Mouse (Mus musculus) natural killer cell, adult 2 months (primary cell): ENCODE measurements at regions not wholly inside any gene's neighbourhood (a gene's known extent, or its start where the extent isn't known, plus 50 kb on each side); places are given as distances from the start of the nearest gene placed in this dataset.

Source experiments
- DNase-seq, 2 experiments: peaks; one replicate each; pipeline ENCODE4 v3.0.0; 2022; ENCODE audit warnings: low spot score in 2 of 2

DNA sequence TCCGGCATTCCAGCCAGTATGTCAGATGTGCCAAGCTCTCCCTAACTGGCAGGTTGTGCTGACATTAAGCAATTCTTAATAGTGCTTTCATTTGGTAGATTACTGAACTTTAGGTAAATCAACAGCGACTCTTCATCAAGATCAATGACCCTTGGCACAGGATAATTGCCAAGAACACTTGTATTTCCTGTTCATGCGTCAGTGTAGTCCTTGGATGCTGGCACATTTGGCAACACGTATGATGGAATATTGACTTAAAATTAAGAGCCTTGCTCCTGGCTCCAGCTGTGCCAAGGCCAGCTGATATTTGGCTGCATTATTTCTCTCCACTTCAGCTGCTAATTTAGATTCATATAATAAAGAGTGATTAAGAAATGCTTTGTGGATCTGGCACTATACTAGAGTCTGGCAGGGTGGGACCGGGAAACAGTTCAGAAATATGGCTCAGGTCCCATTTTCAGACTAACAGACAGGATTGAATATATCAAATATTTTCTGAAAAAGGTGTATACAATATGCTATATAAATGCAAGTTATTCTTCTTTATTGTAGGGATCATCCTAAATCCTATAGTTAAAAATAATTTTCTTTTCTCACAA lies 365.5 kb downstream of the Mllt3 start:
- DNase-seq = no peak

DNA sequence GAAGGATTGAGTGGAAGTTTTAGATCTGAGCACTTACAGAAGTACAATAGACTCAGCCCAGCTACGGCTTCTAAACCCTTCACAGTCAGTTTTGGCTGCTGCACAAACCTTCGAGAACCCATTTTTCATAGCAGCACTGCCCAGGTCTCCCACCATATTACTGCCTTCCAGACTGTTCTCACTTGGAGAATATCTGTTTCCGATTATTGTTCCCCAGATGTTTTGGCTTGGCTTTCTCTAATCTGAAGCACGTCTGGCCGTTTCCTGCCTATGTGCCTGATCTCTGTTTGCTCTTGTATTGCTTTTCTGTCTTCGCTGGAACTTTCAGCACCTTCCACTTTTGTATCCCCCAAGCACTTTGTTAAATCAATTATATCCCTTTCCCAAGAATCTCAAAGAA lies 368.0 kb downstream of the Mllt3 start:
- DNase-seq = no peak

DNA sequence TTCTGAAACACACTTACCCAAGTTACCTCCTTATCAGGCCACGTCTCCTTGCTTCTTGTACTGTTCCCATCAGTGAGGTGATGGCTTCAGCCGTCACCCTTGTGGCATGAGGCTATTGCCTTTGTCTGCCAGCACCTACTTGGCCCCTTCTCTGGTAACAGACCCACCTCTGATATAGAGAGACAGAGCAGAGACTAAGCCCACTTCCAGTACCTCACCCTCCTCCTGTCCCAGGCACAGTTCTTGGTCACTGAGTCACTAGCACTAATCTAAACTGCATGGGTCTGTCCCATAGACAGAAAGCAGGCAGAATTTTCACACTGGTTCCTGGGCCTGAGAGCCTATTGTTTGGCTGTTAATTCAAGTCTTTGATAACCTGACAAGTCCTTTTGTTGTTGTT lies 370.3 kb downstream of the Mllt3 start:
- no peak for DNase-seq

DNA sequence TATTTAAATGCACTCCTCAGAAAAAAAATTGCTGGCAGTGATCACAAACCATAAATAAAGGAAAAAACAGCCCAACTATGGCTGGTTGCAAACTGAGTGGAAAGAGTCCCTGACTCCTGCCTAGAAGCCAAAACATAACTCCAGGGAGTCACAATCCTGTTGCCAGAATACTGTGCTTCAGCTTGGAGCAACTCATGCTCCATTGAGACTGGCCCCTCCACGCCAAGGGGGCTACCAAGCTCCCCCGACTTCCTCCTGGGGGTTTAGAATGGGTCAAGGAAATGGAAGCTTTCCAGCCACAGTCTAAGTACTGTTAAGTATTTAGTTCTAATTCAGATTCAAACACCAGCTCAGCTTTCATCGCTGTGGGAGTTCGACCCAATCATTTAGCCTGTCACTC lies 374.8 kb downstream of the Mllt3 start:
- no peak for DNase-seq

DNA sequence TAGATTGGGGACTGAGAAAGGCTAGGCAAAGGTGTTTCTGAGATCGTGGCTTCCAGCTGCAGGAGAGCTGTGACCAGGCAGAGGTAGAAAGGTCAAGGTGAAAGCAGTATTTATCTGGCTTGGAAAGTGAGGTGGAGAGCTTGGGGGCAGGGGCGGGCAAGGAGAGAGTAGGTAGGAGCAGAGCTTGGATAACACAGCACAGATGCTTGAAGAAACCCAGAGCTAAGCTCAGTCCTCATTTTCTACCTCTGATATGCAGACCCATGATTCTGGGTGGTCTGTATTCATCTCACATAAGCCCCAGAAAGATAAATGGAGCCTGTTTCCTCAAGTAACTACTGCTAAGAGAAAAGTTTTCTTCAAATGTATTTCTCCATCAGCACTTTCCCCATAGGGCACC lies 375.3 kb downstream of the Mllt3 start:
- DNase-seq = no peak

DNA sequence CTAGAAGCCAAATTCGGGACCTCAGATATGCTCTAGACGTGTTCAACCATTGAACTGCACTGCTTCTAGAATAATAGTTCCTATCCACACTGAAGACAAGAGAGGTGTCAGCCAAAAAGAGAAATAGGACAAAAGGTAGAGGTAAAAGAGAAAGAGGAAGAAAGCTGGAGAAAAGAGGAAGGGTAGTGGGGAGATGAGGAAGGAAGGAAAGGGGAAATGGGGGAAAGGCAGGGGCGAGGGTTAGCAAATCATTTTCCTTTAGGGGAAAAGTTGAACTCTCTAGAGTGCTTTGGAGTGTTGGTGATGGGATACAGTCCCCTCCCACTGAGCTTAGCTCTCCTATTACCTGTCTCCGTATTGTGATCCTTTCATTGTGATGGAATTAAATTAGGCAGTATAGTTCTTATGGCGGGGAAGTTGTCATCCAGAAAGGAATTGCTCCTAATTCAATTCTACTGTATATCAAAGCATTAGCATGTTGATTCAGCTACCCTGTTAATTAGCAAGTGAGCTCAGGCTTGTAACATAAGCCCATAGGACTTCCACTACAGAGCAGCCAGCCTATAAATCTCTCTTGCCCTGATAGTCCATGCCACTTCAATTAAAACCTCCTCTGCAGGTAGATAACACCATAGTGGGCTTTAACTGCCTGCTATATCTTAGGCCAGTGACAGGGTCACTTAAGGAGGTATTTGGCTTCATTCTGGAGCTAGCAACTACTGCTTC lies 379.6 kb downstream of the Mllt3 start:
- DNase-seq = no peak

DNA sequence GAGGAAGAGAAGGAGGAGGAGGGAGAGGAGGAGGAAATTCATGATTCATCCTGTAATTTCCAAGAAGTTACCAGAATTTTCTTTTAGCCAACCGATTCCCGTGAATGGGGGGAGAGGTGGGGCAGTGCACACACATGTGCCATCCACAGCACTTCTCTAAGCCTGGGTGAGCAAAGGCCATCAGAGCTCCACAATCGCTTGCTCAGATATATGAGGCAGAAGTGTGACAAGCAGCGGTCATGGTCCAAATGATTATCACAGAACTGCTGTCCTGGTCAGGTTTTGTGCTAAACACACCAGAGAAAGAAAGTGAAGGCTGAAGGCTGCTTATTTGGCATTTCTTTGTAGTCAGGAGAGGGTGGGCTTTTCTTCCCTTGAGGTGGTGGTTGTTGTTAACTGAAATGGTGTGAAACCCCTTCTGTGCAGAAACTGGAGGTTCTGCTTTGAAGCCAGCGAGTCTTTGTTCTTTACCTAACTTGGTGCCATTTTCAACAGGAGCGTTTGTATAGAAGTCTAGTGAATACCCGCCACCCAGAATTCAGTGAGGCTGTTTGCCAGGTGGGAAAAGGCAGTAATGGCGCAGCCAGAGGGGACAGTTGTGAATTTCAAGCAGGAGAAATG lies 380.7 kb downstream of the Mllt3 start:
- DNase-seq = no peak

DNA sequence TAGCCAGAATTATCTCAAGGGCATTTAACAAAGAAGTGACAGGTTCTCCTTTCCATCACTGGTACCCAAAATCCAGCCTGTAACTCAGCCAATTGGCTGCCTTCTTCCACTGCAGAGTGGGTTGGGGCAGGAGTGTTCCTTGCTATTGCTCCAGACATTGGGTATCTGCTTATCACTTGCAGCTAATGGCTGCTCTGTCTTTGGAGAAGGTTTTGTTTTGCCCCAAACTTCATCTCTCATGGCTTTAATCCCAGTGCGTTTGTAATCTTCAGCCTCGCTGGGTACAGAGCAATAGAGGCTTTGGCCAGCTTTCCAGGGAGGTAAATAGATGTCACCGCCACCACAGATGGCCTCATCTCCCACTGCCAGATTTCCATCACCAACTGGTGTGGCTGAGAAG lies 381.9 kb downstream of the Mllt3 start:
- DNase-seq = no peak

DNA sequence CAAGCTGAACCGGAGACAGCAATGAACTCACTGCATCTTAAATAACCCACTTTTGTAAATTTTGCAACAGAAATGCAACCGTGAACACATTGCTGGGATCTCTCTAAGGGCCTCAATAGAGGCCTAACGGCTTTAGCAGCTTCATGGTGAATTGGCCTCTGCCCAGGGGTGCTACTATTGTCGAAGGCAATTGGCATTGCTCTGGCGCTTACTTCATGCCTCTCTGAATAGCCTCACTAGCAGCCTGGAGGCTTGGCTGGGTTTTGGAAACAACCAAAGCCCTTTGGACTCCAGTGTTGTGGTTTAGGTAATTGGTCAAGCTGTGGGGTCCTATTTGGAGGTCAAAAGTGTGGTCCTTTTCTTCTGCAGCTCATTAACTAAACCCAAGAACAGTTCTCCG lies 382.3 kb downstream of the Mllt3 start:
- DNase-seq = no peak

DNA sequence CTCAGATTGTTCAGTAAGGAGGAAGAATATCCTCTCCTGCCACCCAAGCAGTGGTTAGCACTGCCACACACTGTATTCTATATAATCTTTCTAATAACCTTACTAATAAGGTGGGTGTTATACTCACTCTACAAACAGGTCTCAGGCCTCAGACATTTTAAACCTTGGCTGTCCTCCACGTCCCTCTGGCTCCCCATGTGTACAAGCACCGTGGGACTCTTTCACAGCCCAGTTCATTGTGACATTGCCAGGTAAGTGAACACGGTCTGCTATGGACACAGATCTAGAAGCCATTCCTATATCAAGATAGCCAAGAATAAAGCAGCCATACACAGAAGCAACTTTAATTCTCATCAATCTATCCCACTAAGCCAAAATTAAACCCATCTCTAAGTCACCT lies 382.8 kb downstream of the Mllt3 start:
- DNase-seq = no peak

DNA sequence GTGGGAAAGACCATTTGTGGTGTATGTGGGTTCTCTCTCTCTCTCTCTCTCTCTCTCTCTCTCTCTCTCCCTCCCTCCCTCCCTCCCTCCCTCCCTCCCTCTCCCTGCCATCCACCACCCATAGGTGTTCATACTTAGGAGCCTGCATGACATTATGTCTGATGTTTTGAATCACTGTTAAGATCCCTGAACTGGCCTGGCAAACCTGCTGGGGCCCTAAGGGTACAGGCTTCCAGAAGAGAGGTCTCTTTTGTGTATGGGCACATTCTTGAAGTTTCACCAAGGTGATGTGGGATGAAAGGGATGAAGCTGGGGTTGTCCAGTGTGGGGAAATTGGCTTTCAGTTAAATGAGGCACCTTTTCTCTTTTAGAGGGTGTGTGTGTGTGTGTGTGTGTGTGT lies 384.2 kb downstream of the Mllt3 start:
- DNase-seq = no peak

DNA sequence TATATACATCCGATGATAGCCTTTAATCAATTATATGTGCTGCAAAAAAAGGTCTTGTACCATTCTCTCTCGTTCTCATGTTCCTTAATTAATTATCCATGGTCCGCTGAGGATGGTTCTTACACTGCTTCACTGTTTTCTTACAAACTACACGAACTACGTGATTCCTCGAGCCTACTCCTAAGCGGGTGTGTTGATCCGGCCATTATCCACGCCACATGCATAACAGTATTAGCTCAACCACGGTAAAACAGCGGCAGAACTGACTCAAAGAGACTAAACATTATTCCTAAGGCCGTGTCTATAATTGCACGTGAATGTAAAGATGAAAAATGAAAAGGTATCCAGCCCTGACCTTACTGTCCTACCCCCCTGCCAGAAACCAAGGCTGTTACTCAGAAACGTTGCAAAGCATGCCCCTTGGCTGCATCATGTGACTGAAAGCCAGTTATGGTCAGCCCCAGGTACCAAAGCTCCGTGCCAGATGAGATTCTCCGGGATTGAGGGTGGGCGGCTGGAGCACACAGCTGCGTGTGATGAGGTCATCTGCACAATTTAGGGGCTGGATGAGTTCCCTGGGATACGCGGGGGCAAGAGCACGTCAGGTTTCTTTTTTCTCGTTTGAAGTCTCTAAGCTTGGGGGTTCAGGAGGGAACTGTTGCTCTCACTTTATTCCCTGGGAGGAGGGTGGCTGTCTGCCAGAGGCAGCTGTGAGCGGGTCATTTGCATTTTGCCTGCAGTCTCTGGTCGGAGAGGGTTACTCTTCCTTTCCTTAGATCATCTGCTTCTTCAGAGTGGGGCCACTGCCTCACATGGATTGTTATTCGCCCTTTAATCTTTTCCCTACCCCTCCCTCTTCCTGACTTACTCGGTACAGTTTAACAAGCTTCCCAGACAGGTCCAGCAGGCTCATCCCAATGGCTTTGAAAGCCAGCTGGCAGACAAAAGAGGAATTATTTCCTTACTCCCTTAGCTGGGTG lies 384.9 kb downstream of the Mllt3 start:
- DNase-seq = no peak

DNA sequence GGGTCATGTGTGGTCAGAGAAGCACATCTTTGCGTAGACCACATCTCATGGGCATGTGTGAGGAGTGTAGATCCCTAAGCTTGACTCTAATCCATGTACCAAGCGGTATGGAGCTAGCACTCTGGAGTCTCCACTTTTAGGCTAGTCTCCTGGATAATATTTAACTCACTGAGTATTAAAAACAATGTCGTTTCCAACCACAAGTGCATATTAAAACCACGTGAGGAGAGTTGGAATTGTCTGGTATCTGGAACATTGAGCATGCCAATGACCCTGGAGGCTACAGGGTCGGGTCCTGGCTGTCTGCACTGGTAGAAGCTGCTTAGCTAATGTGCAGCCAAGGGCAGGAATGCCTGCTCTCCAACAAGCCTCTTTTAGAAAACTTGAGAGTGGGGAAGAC lies 391.2 kb downstream of the Mllt3 start:
- no peak for DNase-seq

DNA sequence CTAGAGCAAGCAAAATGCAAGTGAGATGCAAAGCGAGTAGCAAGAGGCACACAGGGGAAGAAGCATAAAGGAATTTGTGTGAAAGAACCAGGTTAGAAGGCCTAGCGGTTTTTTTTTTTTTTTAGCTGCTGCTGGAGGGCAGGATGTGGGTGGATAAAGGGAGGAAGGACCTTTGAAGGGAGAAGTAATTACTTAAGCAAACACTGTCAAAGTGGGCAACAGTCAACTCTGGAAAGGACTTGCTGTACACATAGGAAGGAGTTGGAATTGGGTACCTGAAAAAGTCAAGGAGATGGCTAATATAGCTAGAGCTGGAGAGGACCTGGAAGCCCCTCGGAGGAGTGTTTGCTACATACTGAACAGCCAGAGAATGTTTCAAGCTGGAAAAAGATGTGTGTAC lies 391.6 kb downstream of the Mllt3 start:
- no peak for DNase-seq

DNA sequence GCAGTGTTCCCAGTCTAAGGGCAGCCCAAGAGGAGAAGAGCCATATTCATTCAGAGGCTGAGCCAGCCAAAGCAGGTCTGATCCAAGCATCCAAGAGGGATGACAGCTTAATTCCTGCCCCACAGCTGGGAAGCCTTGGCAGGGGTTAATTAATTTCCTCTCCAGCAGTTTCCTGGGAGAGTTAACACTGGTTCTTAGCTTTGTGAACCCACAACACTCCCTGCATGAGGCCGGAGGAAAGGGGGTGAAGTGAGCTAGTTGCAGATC lies 394.9 kb downstream of the Mllt3 start:
- DNase-seq = no peak

DNA sequence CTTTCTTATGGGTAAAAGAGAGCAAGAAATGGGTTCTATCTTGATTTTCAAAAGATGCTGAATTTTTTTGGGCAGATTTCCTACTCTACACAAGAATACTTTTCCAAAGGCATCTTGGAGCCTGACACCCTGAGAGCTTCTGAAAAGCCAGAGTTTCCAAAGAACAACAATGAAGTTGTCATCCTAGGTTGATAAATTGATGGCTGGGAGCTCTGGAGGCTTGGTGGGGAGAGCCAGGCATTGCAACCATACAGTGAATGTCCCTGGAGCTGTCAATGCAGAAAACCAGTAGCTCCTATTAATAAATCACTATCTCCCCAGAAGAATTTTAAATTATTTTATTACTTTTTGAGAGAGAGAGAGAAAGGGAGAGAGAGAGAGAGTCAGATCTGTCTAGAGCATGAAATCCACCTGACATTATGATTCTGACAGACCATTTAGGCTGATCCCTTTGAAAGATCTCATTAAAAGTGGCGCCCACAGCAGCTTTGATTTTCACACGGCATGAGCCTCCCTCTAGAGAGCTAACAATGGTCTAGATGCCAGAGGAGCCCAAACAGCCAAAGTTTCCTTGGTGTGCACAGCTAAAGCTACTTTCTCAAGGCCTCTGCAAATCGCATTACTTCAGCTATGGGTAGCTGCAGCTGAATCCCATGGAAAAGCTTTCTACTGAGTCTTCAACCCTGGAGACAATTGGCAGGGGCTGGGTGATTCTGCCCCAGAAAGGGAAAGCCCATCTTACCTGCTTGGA lies 395.4 kb downstream of the Mllt3 start:
- DNase-seq = no peak

DNA sequence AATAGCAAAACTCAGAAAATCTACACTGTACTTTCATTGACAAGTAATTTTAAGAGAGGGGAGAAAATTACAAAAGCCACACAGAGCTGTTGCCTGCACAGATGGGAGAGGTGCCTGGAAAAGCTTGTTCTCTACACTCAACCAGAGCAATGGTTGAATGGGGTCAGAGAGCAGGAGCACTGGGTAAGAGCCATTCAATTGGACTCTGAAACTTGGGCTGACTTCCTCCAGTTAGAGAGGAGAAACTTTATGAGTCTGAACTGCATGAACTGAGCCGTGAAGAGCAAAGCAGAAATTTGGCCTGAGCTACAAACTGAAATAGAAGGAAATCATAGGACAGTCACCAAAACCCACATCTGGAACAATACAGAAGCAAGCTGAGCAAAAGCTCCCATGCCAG lies 380.8 kb upstream of the Slc24a2 start:
- DNase-seq = no peak

DNA sequence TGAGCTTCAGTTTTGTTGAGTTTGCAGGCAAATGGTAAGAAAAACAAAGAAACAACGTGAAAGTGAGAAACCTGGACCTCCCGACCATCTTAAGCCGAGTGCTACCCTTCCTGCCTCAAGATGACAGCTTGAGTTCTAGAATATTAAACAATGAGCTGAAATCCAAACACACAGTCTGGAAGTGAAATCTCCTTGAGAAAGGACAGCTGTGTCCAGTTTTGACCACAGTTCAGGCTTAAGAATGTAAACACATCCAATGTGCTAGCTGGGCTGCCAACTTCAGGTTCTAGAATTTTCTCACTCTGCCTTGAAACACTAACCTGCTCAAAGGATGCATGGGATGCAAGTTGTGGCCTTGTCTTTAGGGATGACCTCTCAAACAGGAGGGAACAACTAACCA lies 363.4 kb upstream of the Slc24a2 start:
- DNase-seq = no peak

DNA sequence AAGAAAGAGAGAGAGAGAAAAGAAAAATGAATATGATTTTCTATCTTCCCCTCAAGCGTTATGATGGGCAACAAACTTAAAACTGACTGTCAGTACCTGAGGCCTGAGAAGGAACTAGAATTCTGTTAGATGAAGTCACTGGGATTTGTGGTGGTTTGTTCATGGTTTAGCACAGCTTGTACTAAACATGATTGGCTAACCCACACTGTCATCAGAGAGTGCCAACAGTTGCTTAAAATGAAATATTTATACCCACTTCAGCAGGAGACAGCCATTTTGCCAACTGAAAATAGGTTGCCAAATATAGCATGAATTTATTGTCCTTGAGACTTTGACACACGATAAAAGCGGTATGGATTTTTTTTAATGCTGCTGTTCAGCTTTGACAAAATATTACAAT lies 360.5 kb upstream of the Slc24a2 start:
- DNase-seq = no peak

DNA sequence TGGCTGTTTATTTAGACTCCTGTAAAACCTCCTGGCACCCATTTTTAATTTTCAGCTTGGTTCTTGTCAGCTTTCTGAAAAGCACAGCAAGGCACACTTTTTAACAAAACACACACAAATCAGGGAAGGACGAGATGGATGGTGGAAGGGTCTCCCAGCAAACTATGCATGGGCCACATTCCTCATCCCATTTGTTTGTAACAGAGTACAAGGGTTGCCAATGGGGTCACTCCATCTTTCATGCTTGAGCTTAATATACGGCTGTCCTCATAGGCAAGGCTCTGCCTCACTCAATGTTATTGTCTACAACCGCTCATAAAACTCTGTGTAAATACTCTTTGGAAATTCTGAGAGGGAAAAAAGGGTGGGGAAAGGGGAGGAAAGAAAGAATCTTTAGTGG lies 347.9 kb upstream of the Slc24a2 start:
- no peak for DNase-seq

DNA sequence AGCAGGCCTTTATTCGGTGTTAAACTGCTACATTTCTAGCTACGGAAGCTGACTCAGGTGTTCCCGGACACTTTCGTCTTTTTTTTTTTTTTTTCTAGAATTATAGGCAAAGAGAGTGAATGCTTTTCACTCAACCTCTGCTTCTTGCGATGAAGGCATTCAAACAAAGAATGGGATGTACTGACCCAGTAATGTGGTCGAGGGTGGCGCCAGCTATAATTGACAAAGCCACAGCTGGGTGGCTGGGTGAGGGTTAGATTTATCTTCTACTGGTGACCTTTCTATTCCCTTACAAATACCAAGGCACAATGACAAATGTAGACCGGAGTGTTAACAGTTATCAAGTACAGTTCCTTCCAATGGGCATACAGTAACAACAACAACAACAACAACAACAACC lies 340.7 kb upstream of the Slc24a2 start:
- no peak for DNase-seq

DNA sequence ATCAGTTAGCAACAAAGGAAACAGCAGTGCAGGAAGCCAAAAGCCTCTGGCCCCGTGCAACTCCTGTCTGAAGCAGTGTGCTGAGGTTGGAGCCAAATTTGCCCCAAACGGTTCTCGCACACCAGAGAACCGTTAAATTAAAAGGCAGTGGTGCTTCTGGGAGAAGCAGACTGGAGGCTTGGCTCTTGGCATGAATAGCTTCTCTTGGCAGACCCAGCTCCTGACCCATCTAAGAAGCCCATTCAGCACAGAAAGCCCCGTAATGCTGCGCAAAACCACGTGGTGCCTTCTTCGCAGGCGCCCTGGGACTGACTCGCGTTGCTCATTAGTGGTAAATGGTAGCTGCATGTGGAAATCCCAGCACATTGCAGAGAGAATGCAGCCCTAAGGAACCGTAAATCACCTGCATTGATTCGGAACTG lies 340.2 kb upstream of the Slc24a2 start:
- DNase-seq = no peak
